ENCODE assay signal across 28 mouse cellular contexts in the genomic region with DNA sequence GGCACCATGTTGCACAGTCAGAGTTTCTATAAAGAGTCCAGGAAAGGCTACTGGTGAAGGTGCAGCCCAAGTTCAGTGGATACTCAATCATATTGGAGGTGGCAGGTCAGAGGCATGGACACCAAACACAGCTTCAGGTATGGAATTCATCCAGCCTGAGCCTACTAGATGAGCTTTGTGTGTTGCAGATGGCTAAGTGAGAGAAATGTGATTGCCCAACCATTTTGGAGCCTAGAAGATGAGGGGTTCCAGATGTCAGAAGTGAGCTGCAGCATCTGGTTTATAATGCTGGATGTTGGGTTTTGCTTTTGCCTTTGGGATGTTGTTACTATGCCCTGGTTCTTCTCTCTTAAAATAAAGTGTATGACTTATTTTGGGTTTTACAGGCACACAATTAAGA.
A peak's percentile ranks its signal among the peaks of the same experiment; 100 is the strongest.
DNase-seq lines count a peak whose midpoint lies in the region; ATAC-seq lines count a peak whose summit lies in the region.
"Had no signal": no experiment of that assay in that cellular context is flagged by ENCODE, and none has a peak within 500 bp of the region (broad histone marks: within the 10 kb centered on the region; RNA-seq: fewer than 3 reads in every experiment).

No protein-coding gene starts in this region.

- H3K4me1 ChIP-seq in heart, embryonic 10.5 days, result no peaks in the 10 kb centered on the region
- no peaks in the 10 kb centered on the region for H3K4me1 ChIP-seq in lung, embryonic 16.5 days (replicated peaks; ENCODE audit: control insufficient read depth, insufficient read depth, low read length)
- H3K4me1 ChIP-seq in midbrain, embryonic 13.5 days (replicated peaks), result 0 out of 2 replicates have a peak, but pooled peaks cover 6% of the 10 kb centered on the region
- no peaks in the 10 kb centered on the region for H3K4me1 ChIP-seq in intestine, embryonic 15.5 days (replicated peaks)
- H3K4me1 ChIP-seq: embryonic facial prominence, embryonic 13.5 days; limb, embryonic 12.5 days; liver, embryonic 15.5 days; neural tube, embryonic 15.5 days had no signal

- H3K4me2 ChIP-seq in lung, embryonic 16.5 days (ENCODE audit: low read depth, low read length), result no peak overlapping the region
- no peak overlapping the region for H3K4me2 ChIP-seq in midbrain, embryonic 13.5 days (replicated peaks)
- no peak overlapping the region for H3K4me2 ChIP-seq in intestine, embryonic 15.5 days (replicated peaks)
- H3K4me2 ChIP-seq: embryonic facial prominence, embryonic 13.5 days; hindbrain, embryonic 13.5 days; limb, embryonic 12.5 days; liver, embryonic 15.5 days; neural tube, embryonic 15.5 days had no signal

- no peaks in the 10 kb centered on the region for H3K27me3 ChIP-seq in heart, embryonic 10.5 days (ENCODE audit: insufficient read depth, poor library complexity, severe bottlenecking)
- no peaks in the 10 kb centered on the region for H3K27me3 ChIP-seq in lung, embryonic 16.5 days (ENCODE audit: control insufficient read depth, insufficient read depth, low read depth, low read length)
- H3K27me3 ChIP-seq in midbrain, embryonic 13.5 days, result no peaks in the 10 kb centered on the region
- H3K27me3 ChIP-seq in intestine, embryonic 15.5 days (replicated peaks), result no peaks in the 10 kb centered on the region
- H3K27me3 ChIP-seq: embryonic facial prominence, embryonic 13.5 days; hindbrain, embryonic 13.5 days; limb, embryonic 12.5 days; liver, embryonic 15.5 days; neural tube, embryonic 15.5 days had no signal

- H3K9me3 ChIP-seq in heart, embryonic 10.5 days, result no peaks in the 10 kb centered on the region
- no peaks in the 10 kb centered on the region for H3K9me3 ChIP-seq in lung, embryonic 16.5 days (ENCODE audit: control insufficient read depth, low read length)
- H3K9me3 ChIP-seq in midbrain, embryonic 13.5 days, result no peaks in the 10 kb centered on the region
- no peaks in the 10 kb centered on the region for H3K9me3 ChIP-seq in intestine, embryonic 15.5 days
- H3K9me3 ChIP-seq: embryonic facial prominence, embryonic 13.5 days; hindbrain, embryonic 13.5 days; limb, embryonic 12.5 days; liver, embryonic 15.5 days; neural tube, embryonic 15.5 days had no signal

- H3K27ac ChIP-seq in heart, embryonic 10.5 days, result no peak overlapping the region
- no peak overlapping the region for H3K27ac ChIP-seq in lung, embryonic 16.5 days (ENCODE audit: low read length)
- no peak overlapping the region for H3K27ac ChIP-seq in midbrain, embryonic 13.5 days
- H3K27ac ChIP-seq in intestine, embryonic 15.5 days, result no peak overlapping the region
- H3K27ac ChIP-seq: embryonic facial prominence, embryonic 13.5 days; hindbrain, embryonic 13.5 days; limb, embryonic 12.5 days; liver, embryonic 15.5 days; macrophage; neural tube, embryonic 15.5 days had no signal

- no peak overlapping the region for H3K4me3 ChIP-seq in heart, embryonic 10.5 days
- H3K4me3 ChIP-seq in lung, embryonic 16.5 days (ENCODE audit: low read length), result no peak overlapping the region
- H3K4me3 ChIP-seq in midbrain, embryonic 13.5 days (replicated peaks), result no peak overlapping the region
- no peak overlapping the region for H3K4me3 ChIP-seq in intestine, embryonic 15.5 days (replicated peaks)
- H3K4me3 ChIP-seq: embryonic facial prominence, embryonic 13.5 days; erythroblast, embryonic 14.5 days; hindbrain, embryonic 13.5 days; limb, embryonic 12.5 days; liver, embryonic 15.5 days; neural tube, embryonic 15.5 days had no signal

- H3K9ac ChIP-seq in lung, embryonic 16.5 days (ENCODE audit: low read length), result no peak overlapping the region
- no peak overlapping the region for H3K9ac ChIP-seq in midbrain, embryonic 13.5 days (replicated peaks)
- H3K9ac ChIP-seq in intestine, embryonic 15.5 days, result no peak overlapping the region
- H3K9ac ChIP-seq: embryonic facial prominence, embryonic 13.5 days; hindbrain, embryonic 13.5 days; limb, embryonic 12.5 days; liver, embryonic 15.5 days; neural tube, embryonic 15.5 days had no signal

- peak; percentile 95 for DNase-seq in heart, adult 11 months
- no peak for DNase-seq in heart, embryonic 10.5 days (ENCODE audit: low spot score)
- no peak for DNase-seq in lung, postnatal 14 days
- peak; percentile 12 to 13 for DNase-seq in heart, postnatal 10 days
- peak; percentile 29 for DNase-seq in lung, postnatal 25 days (ENCODE audit: low spot score)
- DNase-seq: adrenal gland, postnatal 14 days; cerebellum, adult 11-12 months; cerebellum, adult 9-11 months; embryo, embryonic 11 days; gastrocnemius, postnatal 14 days; kidney, adult 9 months; kidney, postnatal 14 days; midbrain, embryonic 14.5 days; right cerebral cortex, postnatal 25 days; spleen, adult 18-20 months; thymus, postnatal 14 days had no signal

- peak; percentile 54 for ATAC-seq in lung, embryonic 16.5 days (ENCODE audit: low read depth)
- ATAC-seq in midbrain, embryonic 13.5 days, result no peak
- no peak for ATAC-seq in intestine, embryonic 15.5 days
- ATAC-seq: forebrain, embryonic 16.5 days; intestine, postnatal 0 days had no signal

- intact Hi-C loops in heart, postnatal 10 days (cut with DNase I), result no loop called here

- no peaks in the 10 kb centered on the region for H3K36me3 ChIP-seq in heart, embryonic 10.5 days
- no peaks in the 10 kb centered on the region for H3K36me3 ChIP-seq in lung, embryonic 16.5 days (ENCODE audit: control insufficient read depth, insufficient read depth, low read length)
- no peaks in the 10 kb centered on the region for H3K36me3 ChIP-seq in midbrain, embryonic 13.5 days
- H3K36me3 ChIP-seq in intestine, embryonic 15.5 days, result no peaks in the 10 kb centered on the region
- H3K36me3 ChIP-seq: embryonic facial prominence, embryonic 13.5 days; hindbrain, embryonic 13.5 days; limb, embryonic 12.5 days; liver, embryonic 15.5 days; neural tube, embryonic 15.5 days had no signal

Comparison
In these comparisons a context has a peak if more than half of its experiments do, and no peak if none do; other contexts are left out.
1. DNase-seq: peak in heart, adult 11 months (single experiment), heart, postnatal 10 days (2 of 2) and lung, postnatal 25 days (single experiment); none in heart, embryonic 10.5 days (single experiment) and lung, postnatal 14 days (single experiment).